Mouse (Mus musculus) heart, adult 2 months (tissue): ENCODE data around the gene Ube2j2.

Source experiments
- CTCF ChIP-seq: fragments of 200-600 bp; IDR thresholded peaks from 2 replicates; pipeline ENCODE4 v1.8.1; 2022; ENCODE audit warnings: antibody characterized with exemption, mild to moderate bottlenecking, moderate library complexity
- POLR2A ChIP-seq: fragments of 200-500 bp; IDR thresholded peaks from 2 replicates; pipeline ENCODE4 v1.6.1; 2011; ENCODE audit warnings: mild to moderate bottlenecking, low read depth, low read length, control low read depth; ENCODE audit not compliant: insufficient read depth

GRCm38 (mm10) chr4:155943049-155943452 is 580 bp upstream of the Ube2j2 start:
- TF ChIP-seq CTCF (no peak), POLR2A (no peak)
